Mouse (Mus musculus) adrenal gland, postnatal 25 days (tissue): ENCODE measurements around the gene Tmem253. TPM values are rescaled to one million over a fixed set of nuclear protein-coding genes. Genes with fewer than 3 reads are reported as not detected.
"Not testable (repeated sequence)": the region's sequence is repeated elsewhere in the genome, so short reads cannot be mapped to it uniquely, and the experiment has no call there.

ENCODE experiments used
- DNase-seq: peaks from one replicate; pipeline ENCODE4 v3.0.0; 2021; ENCODE audit warnings: mixed read lengths
- total RNA-seq: library from RNA; stranded (reverse); gene quantifications from 2 replicates; pipeline ENCODE4 v1.2.3, GENCODE M21; 2021

The Tmem253 gene
- total RNA-seq, 1 experiment from 2014 or later = 0.97 TPM

- DNase-seq = no peak
Measured at GRCm38 (mm10) chr14:52022244-52022708, 6.8 kb downstream of the Tmem253 start.

GRCm38 (mm10) chr14:52022709-52023459 is 7.4 kb downstream of the Tmem253 start:
- peak; percentile 89 for DNase-seq

GRCm38 (mm10) chr14:52024133-52024532 is 8.7 kb downstream of the Tmem253 start:
- no peak for DNase-seq

- no peak for DNase-seq
Measured at GRCm38 (mm10) chr14:52026342-52026741, 10.9 kb downstream of the Tmem253 start.

- no peak for DNase-seq
Measured at GRCm38 (mm10) chr14:52035926-52036325, 20.5 kb downstream of the Tmem253 start.

- no peak for DNase-seq
Measured at GRCm38 (mm10) chr14:52039332-52039731, 23.9 kb downstream of the Tmem253 start.

- not testable (repeated sequence) for DNase-seq
Measured at GRCm38 (mm10) chr14:52042359-52042758, 26.9 kb downstream of the Tmem253 start, which contains the start of gene Olfr221. Gene Olfr221 (minus strand): TSS chr14:52042459.

- DNase-seq = no peak
Measured at GRCm38 (mm10) chr14:52043446-52043845, 28.0 kb downstream of the Tmem253 start.

GRCm38 (mm10) chr14:52044901-52045678 is 29.6 kb downstream of the Tmem253 start:
- DNase-seq = peak; percentile 7

GRCm38 (mm10) chr14:52045966-52046565 is 30.6 kb downstream of the Tmem253 start:
- DNase-seq = no peak

GRCm38 (mm10) chr14:52052720-52053119 is 37.3 kb downstream of the Tmem253 start:
- DNase-seq = not testable (repeated sequence)

GRCm38 (mm10) chr14:52059982-52060381 is 44.5 kb downstream of the Tmem253 start:
- DNase-seq = no peak

- no peak for DNase-seq
Measured at GRCm38 (mm10) chr14:52060800-52061199, 45.3 kb downstream of the Tmem253 start.

- DNase-seq = no peak
Measured at GRCm38 (mm10) chr14:52061798-52062197, 46.3 kb downstream of the Tmem253 start.

GRCm38 (mm10) chr14:52066135-52066534 is 50.7 kb downstream of the Tmem253 start:
- DNase-seq = no peak

Other genes starting within 250 kb of the Tmem253 start
- not detected in 2 replicates for gene Ang4, start 242.1 kb upstream of the Tmem253 start, total RNA-seq
- not detected in 2 replicates for gene AY358078, start 215.6 kb upstream of the Tmem253 start, total RNA-seq
- gene Ear6, start 162.0 kb upstream of the Tmem253 start, total RNA-seq = not detected in 2 replicates
- 32.1 and 42.2 TPM in 2 replicates for gene Mettl17, start 130.8 kb upstream of the Tmem253 start, total RNA-seq
- 0.61 and 1.2 TPM in 2 replicates for gene Slc39a2, start 122.8 kb upstream of the Tmem253 start, total RNA-seq
- 226 and 243 TPM in 2 replicates for gene Ndrg2, start 101.5 kb upstream of the Tmem253 start, total RNA-seq
- gene Tppp2, start 97.2 kb upstream of the Tmem253 start, total RNA-seq = not detected in 2 replicates
- gene Rnase13, start 92.9 kb upstream of the Tmem253 start, total RNA-seq = not detected in 2 replicates
- 55.7 and 59.3 TPM in 2 replicates for gene Arhgef40, start 30.9 kb upstream of the Tmem253 start, total RNA-seq
- gene Zfp219, start 5.1 kb downstream of the Tmem253 start, total RNA-seq = 58.4 and 63.3 TPM in 2 replicates
- gene Olfr221, start 26.8 kb downstream of the Tmem253 start, total RNA-seq = not detected in 2 replicates
- gene Hnrnpc, start 88.4 kb downstream of the Tmem253 start, total RNA-seq = 235 and 281 TPM in 2 replicates
- gene Rpgrip1, start 95.0 kb downstream of the Tmem253 start, total RNA-seq = 0.38 and 0.73 TPM in 2 replicates
- 60.0 and 61.3 TPM in 2 replicates for gene Supt16, start 181.8 kb downstream of the Tmem253 start, total RNA-seq
- gene Chd8, start 242.1 kb downstream of the Tmem253 start, total RNA-seq = 104 and 109 TPM in 2 replicates